Mouse (Mus musculus): Measurements from ENCODE around the gene Ralgps1. TPM values are rescaled to one million over a fixed set of nuclear protein-coding genes. Genes with fewer than 3 reads are reported as not detected.
"Not testable (repeated sequence)": the region's sequence is repeated elsewhere in the genome, so short reads cannot be mapped to it uniquely, and the experiment has no call there.

The Ralgps1 gene
- polyA plus RNA-seq, 1 experiment from 2014 or later = 4.2 TPM

DNA sequence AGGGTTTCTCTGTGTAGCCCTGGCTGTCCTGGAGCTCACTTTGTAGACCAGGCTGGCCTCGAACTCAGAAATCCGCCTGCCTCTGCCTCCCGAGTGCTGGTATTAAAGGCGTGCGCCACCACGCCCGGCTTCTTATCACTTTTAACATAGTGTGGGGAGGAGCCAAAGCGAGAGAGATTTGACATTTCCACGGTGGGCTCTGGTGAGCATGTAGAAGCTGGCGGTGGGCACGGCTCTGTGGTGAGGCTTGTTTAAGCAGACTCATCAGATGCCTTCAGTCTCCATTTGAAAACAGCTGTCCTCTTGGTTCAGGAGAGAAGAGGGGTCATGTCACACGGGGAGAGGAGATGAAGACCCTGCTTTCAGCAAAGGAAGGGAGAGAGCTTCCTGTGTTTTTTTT is 274.0 kb downstream of the Ralgps1 start:
- 92% methylated on average over 12 of the region's 12 CpGs for WGBS
- H3K27me3 ChIP-seq (replicated peaks; ENCODE audit: control insufficient read depth, insufficient read depth, low read length); H3K36me3 ChIP-seq (ENCODE audit: control insufficient read depth, insufficient read depth, low read length); H3K4me1 ChIP-seq (ENCODE audit: control insufficient read depth, insufficient read depth, low read length); H3K4me2 ChIP-seq (ENCODE audit: low read depth, low read length); H3K9ac ChIP-seq (ENCODE audit: low read depth, low read length); H3K9me3 ChIP-seq (ENCODE audit: control insufficient read depth, low read length); DNase-seq (ENCODE audit: low spot score); H3K4me3 ChIP-seq (ENCODE audit: low read depth, low read length); ATAC-seq (ENCODE audit: low read depth); H3K27ac ChIP-seq (replicated peaks; ENCODE audit: low read depth, low read length): not testable (repeated sequence)

DNA sequence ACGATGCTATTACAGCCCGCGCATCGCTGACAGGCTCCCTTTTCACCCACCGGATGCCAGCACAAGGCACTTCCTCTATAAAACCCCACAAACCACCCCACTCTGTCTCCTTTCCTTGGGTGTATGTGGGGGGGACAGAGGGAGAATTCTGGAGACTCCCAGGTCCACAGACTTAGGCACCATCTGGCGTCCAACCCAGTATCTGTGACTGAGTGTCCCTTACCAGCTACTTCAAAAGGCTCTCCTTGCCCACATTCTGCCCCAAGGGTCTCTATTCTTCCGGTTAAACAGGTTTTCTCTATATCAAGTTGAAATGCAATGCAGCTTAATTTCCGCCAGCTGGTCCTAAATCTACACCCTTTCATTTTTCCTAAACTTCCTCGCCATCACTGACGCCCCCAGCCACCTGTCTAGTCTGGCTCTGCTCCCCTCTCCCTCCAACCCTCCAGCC is 276.0 kb downstream of the Ralgps1 start:
- H3K4me2 ChIP-seq (ENCODE audit: low read depth, low read length) = no peak overlapping the region
- H3K9ac ChIP-seq (ENCODE audit: low read depth, low read length) = no peak overlapping the region
- ATAC-seq (ENCODE audit: low read depth) = peak; percentile 47; the same call in 1 of the 2 replicates
- no peaks in the 10 kb centered on the region for H3K27me3 ChIP-seq (replicated peaks; ENCODE audit: control insufficient read depth, insufficient read depth, low read length)
- H3K36me3 ChIP-seq (ENCODE audit: control insufficient read depth, insufficient read depth, low read length) = no peaks in the 10 kb centered on the region
- WGBS = 46% methylated on average over 10 of the region's 10 CpGs
- peak; percentile 59 for DNase-seq (ENCODE audit: low spot score)
- H3K27ac ChIP-seq (replicated peaks; ENCODE audit: low read depth, low read length) = no peak overlapping the region
- no peaks in the 10 kb centered on the region for H3K9me3 ChIP-seq (ENCODE audit: control insufficient read depth, low read length)
- no peak overlapping the region for H3K4me3 ChIP-seq (ENCODE audit: low read depth, low read length)
- no peaks in the 10 kb centered on the region for H3K4me1 ChIP-seq (ENCODE audit: control insufficient read depth, insufficient read depth, low read length)

DNA sequence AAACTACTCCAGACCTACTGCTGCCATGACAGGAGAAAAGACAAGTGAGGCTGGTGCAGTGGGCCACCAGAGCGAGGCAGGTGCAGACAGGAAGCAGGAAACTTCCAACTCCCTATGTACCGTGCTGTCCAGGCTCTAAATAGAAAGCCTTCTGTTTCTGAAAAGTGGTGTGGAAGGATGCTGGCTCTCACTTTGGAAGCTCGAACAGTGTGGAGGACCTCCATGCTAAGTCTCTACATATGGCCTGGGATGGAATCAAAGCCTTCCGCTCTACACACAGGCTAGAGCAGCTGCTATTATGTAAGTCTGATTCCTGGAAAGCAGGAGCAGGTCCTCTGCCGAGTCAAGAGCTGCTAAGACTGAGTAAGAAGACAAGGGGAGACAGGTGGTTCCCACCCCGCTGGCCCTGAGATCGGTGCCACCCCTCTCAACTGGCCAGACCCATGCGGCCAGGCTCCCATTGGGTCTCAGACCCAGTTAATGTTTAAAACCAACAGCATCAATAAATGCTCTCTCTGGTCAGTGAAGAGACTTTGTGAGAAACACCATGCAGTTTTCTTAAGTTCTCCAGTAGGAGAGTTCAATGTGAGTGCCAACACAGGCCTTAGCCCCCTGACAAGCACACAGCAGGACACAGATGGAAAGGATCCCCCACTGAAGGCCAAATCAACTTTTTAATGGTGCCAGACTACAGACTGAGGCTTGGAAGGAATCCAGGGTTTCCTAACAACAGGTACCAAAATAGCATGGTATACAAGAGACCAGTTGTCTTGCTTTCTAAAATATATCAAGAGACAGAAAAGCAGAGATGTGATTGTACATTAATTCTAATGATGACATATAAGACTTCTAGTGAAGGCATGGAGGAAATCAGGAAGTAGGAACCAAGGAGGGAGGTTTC is 280.4 kb downstream of the Ralgps1 start:
- no peak for ATAC-seq (ENCODE audit: low read depth)
- Histone ChIP-seq H3K27me3 (replicated peaks; ENCODE audit: control insufficient read depth, insufficient read depth, low read length) (no peaks in the 10 kb centered on the region), H3K4me1 (ENCODE audit: control insufficient read depth, insufficient read depth, low read length) (no peaks in the 10 kb centered on the region), H3K9me3 (ENCODE audit: control insufficient read depth, low read length) (no peaks in the 10 kb centered on the region), H3K36me3 (ENCODE audit: control insufficient read depth, insufficient read depth, low read length) (no peaks in the 10 kb centered on the region), H3K27ac (replicated peaks; ENCODE audit: low read depth, low read length) (no peak overlapping the region), H3K9ac (ENCODE audit: low read depth, low read length) (no peak overlapping the region), H3K4me3 (ENCODE audit: low read depth, low read length) (no peak overlapping the region), H3K4me2 (ENCODE audit: low read depth, low read length) (no peak overlapping the region)
- WGBS = 74% methylated on average over 8 of the region's 8 CpGs
- peak; percentile 27 for DNase-seq (ENCODE audit: low spot score)

DNA sequence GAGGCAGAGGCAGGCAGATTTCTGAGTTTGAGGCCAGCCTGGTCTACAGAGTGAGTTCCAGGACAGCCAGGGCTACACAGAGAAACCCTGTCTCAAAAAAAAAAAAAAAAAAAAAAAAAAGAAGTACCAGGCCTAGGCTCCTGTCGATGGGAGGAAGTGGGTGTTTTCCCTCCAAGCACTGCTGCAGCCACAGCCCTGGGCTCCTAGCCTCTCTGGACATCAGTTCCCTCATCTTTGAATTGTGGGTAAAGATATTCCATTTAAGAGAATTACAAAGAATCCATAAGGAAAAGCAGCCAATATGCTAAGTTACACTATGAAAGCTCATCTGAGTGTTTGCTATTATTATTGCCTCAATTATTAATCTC is 281.3 kb downstream of the Ralgps1 start:
- H3K4me1 ChIP-seq (ENCODE audit: control insufficient read depth, insufficient read depth, low read length); H3K27me3 ChIP-seq (replicated peaks; ENCODE audit: control insufficient read depth, insufficient read depth, low read length); H3K9ac ChIP-seq (ENCODE audit: low read depth, low read length); DNase-seq (ENCODE audit: low spot score); H3K4me2 ChIP-seq (ENCODE audit: low read depth, low read length); ATAC-seq (ENCODE audit: low read depth); H3K9me3 ChIP-seq (ENCODE audit: control insufficient read depth, low read length); H3K27ac ChIP-seq (replicated peaks; ENCODE audit: low read depth, low read length); H3K4me3 ChIP-seq (ENCODE audit: low read depth, low read length); H3K36me3 ChIP-seq (ENCODE audit: control insufficient read depth, insufficient read depth, low read length): not testable (repeated sequence)
- 44% methylated on average over 1 of the region's 1 CpGs for WGBS

DNA sequence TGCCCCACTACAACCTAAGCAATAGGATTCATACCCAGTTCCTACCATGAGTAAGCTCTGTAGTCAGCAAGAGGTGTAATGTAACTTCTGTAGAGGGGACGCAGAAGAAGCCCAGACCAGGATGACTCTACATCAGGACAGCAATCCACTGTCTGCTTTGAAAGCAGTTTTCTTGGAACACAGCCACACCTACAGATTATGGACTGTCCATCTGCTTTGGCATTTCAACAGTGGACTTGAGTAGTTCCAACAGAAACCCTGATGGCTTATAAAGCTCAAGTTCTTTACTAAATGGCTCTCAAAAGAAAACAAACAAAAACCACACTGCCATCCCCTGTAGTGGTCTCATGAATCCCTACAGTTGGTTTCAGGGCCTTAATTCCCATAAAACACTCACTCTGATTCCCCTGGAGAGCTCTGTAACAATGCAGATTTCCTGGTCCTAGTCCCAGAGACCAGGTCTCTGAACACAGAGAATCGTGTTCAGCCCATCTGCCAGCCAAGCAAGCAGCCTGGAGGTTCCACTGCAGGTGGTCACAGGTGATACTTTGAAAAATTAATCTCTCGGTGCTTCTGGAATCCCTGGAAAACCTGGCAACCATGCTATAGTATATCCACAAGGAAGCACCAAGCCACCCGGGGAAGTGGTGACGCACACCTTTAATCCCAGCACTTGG is 281.8 kb downstream of the Ralgps1 start:
- 76% methylated on average over 5 of the region's 5 CpGs for WGBS

DNA sequence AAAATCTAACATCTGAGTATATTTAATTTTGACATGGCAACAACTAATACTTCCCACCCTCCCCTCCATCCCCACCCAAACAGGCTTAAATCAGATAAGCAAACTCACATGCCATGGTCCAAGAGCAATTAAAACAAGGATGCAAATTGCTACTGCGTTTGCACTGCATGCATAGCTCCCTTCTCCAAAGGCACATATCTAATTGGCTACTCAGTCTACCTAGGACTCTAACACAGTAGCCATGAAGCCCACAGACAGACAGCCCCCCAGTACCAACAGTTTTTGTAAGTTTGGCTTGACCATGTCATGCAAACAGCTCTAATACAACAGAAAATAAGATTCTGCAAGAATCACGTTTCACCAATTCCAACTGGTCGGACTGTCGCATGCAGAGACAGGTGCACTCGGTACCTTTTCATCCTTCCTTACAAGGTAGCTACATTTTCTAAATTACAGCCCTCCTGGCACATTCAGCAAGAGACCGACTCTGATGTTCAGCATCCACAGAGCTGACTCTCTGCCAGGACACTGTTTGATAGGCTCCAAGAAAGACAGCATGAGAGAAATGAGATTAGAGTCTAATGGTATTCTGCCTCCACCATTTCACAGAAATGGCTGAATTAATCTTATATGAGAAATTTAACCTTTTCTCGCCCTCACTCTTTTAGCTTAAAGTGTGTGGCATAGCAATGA is 284.5 kb downstream of the Ralgps1 start:
- no peak for ATAC-seq (ENCODE audit: low read depth)
- no peaks in the 10 kb centered on the region for H3K4me1 ChIP-seq (ENCODE audit: control insufficient read depth, insufficient read depth, low read length)
- H3K4me3 ChIP-seq (ENCODE audit: low read depth, low read length) = no peak overlapping the region
- no peaks in the 10 kb centered on the region for H3K36me3 ChIP-seq (ENCODE audit: control insufficient read depth, insufficient read depth, low read length)
- H3K27ac ChIP-seq (replicated peaks; ENCODE audit: low read depth, low read length) = no peak overlapping the region
- H3K27me3 ChIP-seq (replicated peaks; ENCODE audit: control insufficient read depth, insufficient read depth, low read length) = no peaks in the 10 kb centered on the region
- no peaks in the 10 kb centered on the region for H3K9me3 ChIP-seq (ENCODE audit: control insufficient read depth, low read length)
- 70% methylated on average over 7 of the region's 7 CpGs for WGBS
- no peak overlapping the region for H3K4me2 ChIP-seq (ENCODE audit: low read depth, low read length)
- DNase-seq (ENCODE audit: low spot score) = no peak
- H3K9ac ChIP-seq (ENCODE audit: low read depth, low read length) = no peak overlapping the region

More for the DNA sequence above, 281.8 kb downstream of the Ralgps1 start:
- Histone ChIP-seq H3K27me3 (replicated peaks; ENCODE audit: control insufficient read depth, insufficient read depth, low read length) (no peaks in the 10 kb centered on the region), H3K9me3 (ENCODE audit: control insufficient read depth, low read length) (no peaks in the 10 kb centered on the region), H3K9ac (ENCODE audit: low read depth, low read length) (no peak overlapping the region), H3K4me1 (ENCODE audit: control insufficient read depth, insufficient read depth, low read length) (no peaks in the 10 kb centered on the region), H3K36me3 (ENCODE audit: control insufficient read depth, insufficient read depth, low read length) (no peaks in the 10 kb centered on the region), H3K4me3 (ENCODE audit: low read depth, low read length) (no peak overlapping the region), H3K4me2 (ENCODE audit: low read depth, low read length) (no peak overlapping the region), H3K27ac (replicated peaks; ENCODE audit: low read depth, low read length) (no peak overlapping the region)
- no peak for DNase-seq (ENCODE audit: low spot score)
- ATAC-seq (ENCODE audit: low read depth) = no peak

DNA sequence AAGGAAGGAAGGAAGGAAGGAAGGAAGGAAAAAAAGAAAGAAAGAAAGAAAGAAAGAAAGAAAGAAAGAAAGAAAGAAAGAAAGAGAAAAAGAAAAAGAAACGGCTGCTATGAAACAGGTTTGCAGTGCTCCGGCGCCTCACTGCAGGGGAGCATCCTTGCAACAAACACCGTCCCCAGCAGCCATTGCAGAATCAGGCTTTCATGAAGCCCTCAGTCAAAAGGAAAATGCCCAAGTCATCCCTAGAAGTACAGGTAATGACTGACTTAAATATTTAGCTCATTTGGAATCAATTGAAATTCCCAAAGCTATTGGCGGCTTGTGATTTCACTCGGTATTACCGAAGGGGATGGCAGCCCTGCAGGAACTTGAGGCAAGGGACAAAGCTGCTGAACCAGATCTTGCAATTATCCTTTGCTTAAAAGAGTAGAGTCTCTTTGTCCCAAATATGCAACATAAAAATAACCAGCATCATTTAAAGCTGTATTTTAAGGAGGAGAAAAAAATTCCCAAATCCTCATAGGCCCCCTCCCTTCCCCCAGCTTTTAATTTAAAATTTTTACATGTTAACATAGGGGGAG is 285.2 kb downstream of the Ralgps1 start:
- Histone ChIP-seq H3K9ac (ENCODE audit: low read depth, low read length) (no peak overlapping the region), H3K27ac (replicated peaks; ENCODE audit: low read depth, low read length) (no peak overlapping the region), H3K4me3 (ENCODE audit: low read depth, low read length) (no peak overlapping the region), H3K9me3 (ENCODE audit: control insufficient read depth, low read length) (no peaks in the 10 kb centered on the region), H3K27me3 (replicated peaks; ENCODE audit: control insufficient read depth, insufficient read depth, low read length) (no peaks in the 10 kb centered on the region), H3K4me1 (ENCODE audit: control insufficient read depth, insufficient read depth, low read length) (no peaks in the 10 kb centered on the region), H3K4me2 (ENCODE audit: low read depth, low read length) (no peak overlapping the region), H3K36me3 (ENCODE audit: control insufficient read depth, insufficient read depth, low read length) (no peaks in the 10 kb centered on the region)
- DNase-seq (ENCODE audit: low spot score) = no peak
- 55% methylated on average over 7 of the region's 7 CpGs for WGBS
- ATAC-seq (ENCODE audit: low read depth) = no peak

DNA sequence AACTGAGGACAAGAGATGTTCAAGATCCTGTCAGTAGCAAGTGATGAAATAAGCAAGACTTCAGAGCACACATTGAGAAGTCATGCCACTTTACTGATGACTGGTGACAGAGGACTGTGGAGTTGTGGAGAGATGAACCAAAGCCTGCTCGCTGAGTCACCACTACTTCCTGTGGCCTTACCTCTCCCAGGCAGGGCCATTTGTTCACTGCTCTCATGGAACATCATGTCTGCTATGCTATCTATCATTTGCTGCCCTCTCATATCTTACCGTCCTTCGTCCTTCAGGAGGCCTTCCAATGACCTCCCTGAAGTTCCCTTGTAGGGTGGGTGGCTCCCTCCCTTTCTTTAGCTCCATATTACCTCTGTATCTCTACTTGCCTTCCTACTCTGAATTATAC is 287.1 kb downstream of the Ralgps1 start:
- no peak overlapping the region for H3K4me3 ChIP-seq (ENCODE audit: low read depth, low read length)
- no peak overlapping the region for H3K9ac ChIP-seq (ENCODE audit: low read depth, low read length)
- WGBS = 84% methylated on average over 3 of the region's 3 CpGs
- H3K4me2 ChIP-seq (ENCODE audit: low read depth, low read length) = no peak overlapping the region
- DNase-seq (ENCODE audit: low spot score) (no peak), ATAC-seq (ENCODE audit: low read depth) (no peak)
- H3K4me1 ChIP-seq (ENCODE audit: control insufficient read depth, insufficient read depth, low read length) = peaks cover 4% of the 10 kb centered on the region; the same call in 1 of the 2 replicates
- no peak overlapping the region for H3K27ac ChIP-seq (replicated peaks; ENCODE audit: low read depth, low read length)
- no peaks in the 10 kb centered on the region for H3K9me3 ChIP-seq (ENCODE audit: control insufficient read depth, low read length)
- no peaks in the 10 kb centered on the region for H3K27me3 ChIP-seq (replicated peaks; ENCODE audit: control insufficient read depth, insufficient read depth, low read length)
- H3K36me3 ChIP-seq (ENCODE audit: control insufficient read depth, insufficient read depth, low read length) = no peaks in the 10 kb centered on the region

All from embryonic facial prominence, embryonic 14.5 days (tissue).